Comparison of ENCODE assay signal across 9 mouse cellular contexts in the genomic region with DNA sequence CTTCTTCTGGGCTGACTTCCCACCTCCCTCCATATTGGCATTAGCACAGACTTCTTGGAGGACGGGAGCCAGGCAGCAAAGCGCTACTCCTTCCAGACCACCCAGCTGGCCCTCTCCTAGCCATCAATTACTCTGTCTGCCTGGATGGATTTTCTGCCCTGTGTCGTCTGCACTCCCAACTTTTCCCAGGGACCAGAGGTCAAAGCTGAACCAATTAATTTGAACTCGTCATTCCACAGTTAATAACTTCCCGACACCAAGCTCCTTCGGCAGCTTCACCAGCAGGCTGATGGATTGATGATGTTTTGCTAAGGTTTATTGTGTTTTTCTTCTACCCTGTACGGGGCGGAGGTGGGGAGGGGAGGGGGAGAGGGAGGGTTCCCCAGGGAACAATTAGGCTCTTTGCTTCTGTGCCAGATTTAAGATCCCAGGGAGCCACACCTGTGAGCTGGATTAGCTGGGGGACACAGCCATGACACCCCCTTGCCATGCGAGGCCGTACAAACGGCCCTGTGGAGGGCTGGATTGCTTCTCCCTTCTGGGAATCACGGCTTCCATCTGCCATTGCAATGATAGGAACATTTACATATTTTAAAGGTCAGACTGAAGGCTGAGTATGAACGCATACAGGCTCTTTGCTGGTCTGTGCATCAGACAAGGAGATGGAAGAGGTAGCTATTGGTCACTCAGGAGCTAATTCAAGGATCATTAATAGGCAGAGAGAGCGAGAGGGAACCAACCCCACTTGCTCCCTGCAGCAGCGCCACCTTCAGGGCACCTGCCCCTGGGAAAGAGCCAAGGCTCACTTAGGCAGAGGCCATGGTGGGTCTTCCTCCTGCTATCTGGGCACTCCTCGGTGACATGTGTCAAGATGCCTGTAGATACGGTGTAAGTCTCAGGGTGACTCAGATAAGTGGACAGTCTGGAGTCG.
DNase-seq lines count a peak whose midpoint lies in the region; ATAC-seq lines count a peak whose summit lies in the region.
"Had no signal": no experiment of that assay in that cellular context is flagged by ENCODE, and none has a peak within 500 bp of the region (broad histone marks: within the 10 kb centered on the region; RNA-seq: fewer than 3 reads in every experiment).

No protein-coding gene starts in this region.

- no peaks in the 10 kb centered on the region for H3K9me3 ChIP-seq in hindbrain, embryonic 11.5 days (ENCODE audit: control insufficient read depth, low read length)
- no peaks in the 10 kb centered on the region for H3K9me3 ChIP-seq in neural tube, embryonic 12.5 days

- WGBS in hindbrain, embryonic 11.5 days, result 20% methylated on average over 18 of the region's 18 CpGs
- 13% methylated on average over 18 of the region's 18 CpGs for WGBS in neural tube, embryonic 12.5 days

- 0 out of 2 replicates have a peak, but pooled peaks cover 2% of the 10 kb centered on the region for H3K27me3 ChIP-seq in hindbrain, embryonic 11.5 days (ENCODE audit: control insufficient read depth, insufficient read depth, low read length)
- H3K27me3 ChIP-seq in neural tube, embryonic 12.5 days (replicated peaks), result 0 out of 2 replicates have a peak, but pooled peaks cover 6% of the 10 kb centered on the region

- H3K9ac ChIP-seq in hindbrain, embryonic 11.5 days (ENCODE audit: low read depth, low read length), result no peak overlapping the region
- H3K9ac ChIP-seq in neural tube, embryonic 12.5 days, result no peak overlapping the region

- ATAC-seq in hindbrain, embryonic 11.5 days (ENCODE audit: low FRiP score), result peak; percentile 76
- ATAC-seq in neural tube, embryonic 12.5 days (ENCODE audit: low FRiP score, low read depth), result peak; percentile 48
- ATAC-seq: Patski had no signal

- peaks cover 13% of the 10 kb centered on the region for H3K4me1 ChIP-seq in hindbrain, embryonic 11.5 days (replicated peaks; ENCODE audit: control insufficient read depth, insufficient read depth, low read length)
- peaks cover 26% of the 10 kb centered on the region for H3K4me1 ChIP-seq in neural tube, embryonic 12.5 days

- peak overlapping the region; percentile 48; the same call in 1 of the 2 replicates for H3K27ac ChIP-seq in hindbrain, embryonic 11.5 days (ENCODE audit: low read depth, low read length)
- no peak overlapping the region for H3K27ac ChIP-seq in neural tube, embryonic 12.5 days

- H3K36me3 ChIP-seq in hindbrain, embryonic 11.5 days (ENCODE audit: control insufficient read depth, insufficient read depth, low read length), result no peaks in the 10 kb centered on the region
- H3K36me3 ChIP-seq in neural tube, embryonic 12.5 days, result no peaks in the 10 kb centered on the region

- peak; percentile 24 for DNase-seq in layer of hippocampus, adult 11-12 months (ENCODE audit: low spot score)
- no peak for DNase-seq in layer of hippocampus, adult 8-10 months (ENCODE audit: low spot score in 2 of 2)
- peak; percentile 82 for DNase-seq in embryo, embryonic 10 days (ENCODE audit: low spot score)
- peak; percentile 73 for DNase-seq in hindbrain, embryonic 11.5 days (ENCODE audit: low spot score)
- DNase-seq in spleen, adult 12 weeks (ENCODE audit: low spot score), result no peak
- no peak for DNase-seq in right cerebral cortex, postnatal 10 days (ENCODE audit: low spot score in 2 of 2)
- DNase-seq in kidney, postnatal 10 days, result no peak

- no peak overlapping the region for H3K4me2 ChIP-seq in hindbrain, embryonic 11.5 days (replicated peaks; ENCODE audit: low read depth, low read length)
- peak overlapping the region; percentile 28 for H3K4me2 ChIP-seq in neural tube, embryonic 12.5 days (replicated peaks)

- no peak overlapping the region for H3K4me3 ChIP-seq in hindbrain, embryonic 11.5 days (ENCODE audit: low read depth, low read length)
- no peak overlapping the region for H3K4me3 ChIP-seq in neural tube, embryonic 12.5 days

Comparison
In these comparisons a context has a peak if more than half of its experiments do, and no peak if none do; other contexts are left out.
1. DNase-seq: peak in layer of hippocampus, adult 11-12 months (single experiment), embryo, embryonic 10 days (single experiment) and hindbrain, embryonic 11.5 days (single experiment); none in layer of hippocampus, adult 8-10 months (0 of 2), spleen, adult 12 weeks (single experiment), right cerebral cortex, postnatal 10 days (0 of 2) and kidney, postnatal 10 days (single experiment).